ENCODE assay signal across 8 mouse cellular contexts in the genomic region with DNA sequence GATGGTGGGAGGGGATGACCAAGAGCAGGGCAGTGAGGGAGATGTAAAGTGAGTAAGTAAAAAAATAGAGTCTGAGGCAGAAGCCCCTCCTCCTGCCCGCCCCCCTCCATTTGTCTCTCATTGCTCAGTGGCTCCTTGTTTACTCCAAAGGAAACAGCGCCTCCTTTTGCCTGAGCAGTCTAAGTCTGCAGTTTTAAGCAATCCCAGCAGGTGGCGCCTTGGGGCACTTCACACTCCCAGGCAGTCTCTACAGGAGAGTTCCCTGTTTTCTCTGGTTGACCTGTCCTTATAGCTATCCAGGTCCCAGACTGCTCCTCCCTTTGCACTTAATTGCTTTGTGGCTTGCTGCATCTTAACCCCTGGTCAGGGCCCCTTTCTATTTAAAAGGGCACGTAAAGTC. TPM values are rescaled to one million over a fixed set of nuclear protein-coding genes. Genes with fewer than 3 reads are reported as not detected.
DNase-seq lines count a peak whose midpoint lies in the region; ATAC-seq lines count a peak whose summit lies in the region.

No protein-coding gene starts in this region.

- H3K4me2 ChIP-seq in midbrain, embryonic 15.5 days = no peak overlapping the region
- H3K4me2 ChIP-seq in hindbrain, embryonic 12.5 days (replicated peaks) = no peak overlapping the region
- no peak overlapping the region for H3K4me2 ChIP-seq in liver, embryonic 11.5 days

- H3K27me3 ChIP-seq in midbrain, embryonic 10.5 days (ENCODE audit: low read depth, poor library complexity, severe bottlenecking) = no peaks in the 10 kb centered on the region
- H3K27me3 ChIP-seq in midbrain, embryonic 15.5 days (replicated peaks) = no peaks in the 10 kb centered on the region
- H3K27me3 ChIP-seq in hindbrain, embryonic 12.5 days = no peaks in the 10 kb centered on the region
- H3K27me3 ChIP-seq in liver, embryonic 11.5 days (replicated peaks; ENCODE audit: control insufficient read depth, insufficient read depth, low read length) = no peaks in the 10 kb centered on the region

- 0 out of 2 replicates have a peak overlapping the region, but pooled peaks have one; percentile 6 for H3K27ac ChIP-seq in midbrain, embryonic 10.5 days (replicated peaks)
- no peak overlapping the region for H3K27ac ChIP-seq in midbrain, embryonic 15.5 days
- H3K27ac ChIP-seq in hindbrain, embryonic 12.5 days = no peak overlapping the region
- H3K27ac ChIP-seq in liver, embryonic 11.5 days (ENCODE audit: low read depth, low read length) = no peak overlapping the region

- WGBS in midbrain, embryonic 10.5 days = 45% methylated on average over 4 of the region's 4 CpGs
- WGBS in midbrain, embryonic 15.5 days = 42% methylated on average over 4 of the region's 4 CpGs
- 36% methylated on average over 4 of the region's 4 CpGs for WGBS in hindbrain, embryonic 12.5 days
- WGBS in liver, embryonic 11.5 days = 48% methylated on average over 4 of the region's 4 CpGs

- H3K36me3 ChIP-seq in midbrain, embryonic 10.5 days = no peaks in the 10 kb centered on the region
- no peaks in the 10 kb centered on the region for H3K36me3 ChIP-seq in midbrain, embryonic 15.5 days (replicated peaks)
- H3K36me3 ChIP-seq in hindbrain, embryonic 12.5 days = no peaks in the 10 kb centered on the region
- H3K36me3 ChIP-seq in liver, embryonic 11.5 days (ENCODE audit: control insufficient read depth, insufficient read depth, low read length) = no peaks in the 10 kb centered on the region

- peak; percentile 65 for DNase-seq in midbrain, embryonic 10.5 days (ENCODE audit: low spot score)
- peak; percentile 44 for DNase-seq in T-cell, adult 2 months (ENCODE audit: low spot score)
- peak; percentile 66 to 70 for DNase-seq in cerebellum, postnatal 36 days
- peak; percentile 55 for DNase-seq in liver, embryonic 11.5 days (ENCODE audit: low spot score)
- peak; percentile 88 for DNase-seq in retina, postnatal 1 day

- no peaks in the 10 kb centered on the region for H3K9me3 ChIP-seq in midbrain, embryonic 10.5 days (replicated peaks)
- H3K9me3 ChIP-seq in midbrain, embryonic 15.5 days = no peaks in the 10 kb centered on the region
- H3K9me3 ChIP-seq in hindbrain, embryonic 12.5 days (replicated peaks) = no peaks in the 10 kb centered on the region
- H3K9me3 ChIP-seq in liver, embryonic 11.5 days (ENCODE audit: control insufficient read depth, low read length) = no peaks in the 10 kb centered on the region

- H3K4me1 ChIP-seq in midbrain, embryonic 10.5 days = peaks cover 19% of the 10 kb centered on the region
- H3K4me1 ChIP-seq in midbrain, embryonic 15.5 days = peaks cover 13% of the 10 kb centered on the region
- H3K4me1 ChIP-seq in hindbrain, embryonic 12.5 days = peaks cover 12% of the 10 kb centered on the region
- peaks cover 6% of the 10 kb centered on the region for H3K4me1 ChIP-seq in liver, embryonic 11.5 days (replicated peaks; ENCODE audit: control insufficient read depth, insufficient read depth, low read length)

- no peak for ATAC-seq in midbrain, embryonic 15.5 days (replicated peaks)
- ATAC-seq in hindbrain, embryonic 12.5 days (ENCODE audit: low FRiP score) = 0 out of 2 replicates have a peak, but pooled peaks have one; percentile 9
- ATAC-seq in liver, embryonic 11.5 days (replicated peaks; ENCODE audit: low FRiP score) = no peak
- no peak for ATAC-seq in inflammation-experienced regulatory T-cells, adult 6 months

- no peak overlapping the region for H3K9ac ChIP-seq in midbrain, embryonic 15.5 days
- no peak overlapping the region for H3K9ac ChIP-seq in hindbrain, embryonic 12.5 days
- H3K9ac ChIP-seq in liver, embryonic 11.5 days (ENCODE audit: low read depth, low read length) = no peak overlapping the region

- H3K4me3 ChIP-seq in midbrain, embryonic 10.5 days = no peak overlapping the region
- H3K4me3 ChIP-seq in midbrain, embryonic 15.5 days = no peak overlapping the region
- no peak overlapping the region for H3K4me3 ChIP-seq in hindbrain, embryonic 12.5 days
- no peak overlapping the region for H3K4me3 ChIP-seq in liver, embryonic 11.5 days (ENCODE audit: low read depth, low read length)

RNA-seq across cellular contexts. Expression of a gene that starts 44.0 kb away (rescaled TPM):
- 6.4 and 6.9 TPM in 2 replicates for polyA plus RNA-seq in midbrain, embryonic 10.5 days (2016; fragmentation: Nextera tagmentation; extraction: Ambion mirVana)
- polyA plus RNA-seq in midbrain, embryonic 15.5 days (2015; fragmentation: Nextera tagmentation; extraction: Ambion mirVana) = 12.8 and 13.4 TPM in 2 replicates
- 15.5 and 15.8 TPM in 2 replicates for polyA plus RNA-seq in hindbrain, embryonic 12.5 days (2016; fragmentation: Nextera tagmentation; extraction: Ambion mirVana)
- polyA plus RNA-seq in liver, embryonic 11.5 days (2014; fragmentation: Nextera tagmentation; extraction: Ambion mirVana) = 6.6 and 7.7 TPM in 2 replicates
- 10 to 100 TPM; 19.0 to 39.4 (median 23.5) TPM for polyA plus RNA-seq in inflammation-experienced regulatory T-cells, adult 6 months (2017; shearing (Covaris generic))

RNA-seq across cellular contexts. Expression of a gene that starts 53.4 kb away (rescaled TPM):
- polyA plus RNA-seq in midbrain, embryonic 10.5 days (2016; fragmentation: Nextera tagmentation; extraction: Ambion mirVana) = 1.7 and 2.5 TPM in 2 replicates
- polyA plus RNA-seq in midbrain, embryonic 15.5 days (2015; fragmentation: Nextera tagmentation; extraction: Ambion mirVana) = 4.7 and 6.4 TPM in 2 replicates
- polyA plus RNA-seq in hindbrain, embryonic 12.5 days (2016; fragmentation: Nextera tagmentation; extraction: Ambion mirVana) = 6.9 and 8.2 TPM in 2 replicates
- polyA plus RNA-seq in liver, embryonic 11.5 days (2014; fragmentation: Nextera tagmentation; extraction: Ambion mirVana) = 0.40 and 0.88 TPM in 2 replicates
- 1 to 10 TPM in 2 of 3 experiments, under 1 TPM in 1; 0.55 to 4.8 (median 1.3) TPM for polyA plus RNA-seq in inflammation-experienced regulatory T-cells, adult 6 months (2017; shearing (Covaris generic))

RNA-seq across cellular contexts. Expression of a gene that starts 55.4 kb away (rescaled TPM):
- polyA plus RNA-seq in midbrain, embryonic 10.5 days (2016; fragmentation: Nextera tagmentation; extraction: Ambion mirVana) = 12.1 and 21.1 TPM in 2 replicates
- polyA plus RNA-seq in midbrain, embryonic 15.5 days (2015; fragmentation: Nextera tagmentation; extraction: Ambion mirVana) = 36.1 and 38.1 TPM in 2 replicates
- polyA plus RNA-seq in hindbrain, embryonic 12.5 days (2016; fragmentation: Nextera tagmentation; extraction: Ambion mirVana) = 30.4 and 33.3 TPM in 2 replicates
- 10.4 and 11.5 TPM in 2 replicates for polyA plus RNA-seq in liver, embryonic 11.5 days (2014; fragmentation: Nextera tagmentation; extraction: Ambion mirVana)
- not detected for polyA plus RNA-seq in inflammation-experienced regulatory T-cells, adult 6 months (2017; shearing (Covaris generic))
